Mouse (Mus musculus) forebrain, embryonic 14.5 days (tissue): ENCODE results near the gene Atxn10. TPM values are rescaled to one million over a fixed set of nuclear protein-coding genes. Genes with fewer than 3 reads are reported as not detected.
A peak's percentile ranks its signal among the peaks of the same experiment; 100 is the strongest.

Experiments
- ATAC-seq: fragments of 200-750 bp; cut with Nextera tagmentation; 2 replicates; pipeline ENCODE4 v1.8.0; 2017; ENCODE audit warnings: mild to moderate bottlenecking, moderate library complexity
- DNase-seq: peaks from one replicate; pipeline ENCODE4 v3.0.0-alpha.2; 2015; ENCODE audit warnings: low spot score
- H3K27ac ChIP-seq: fragments of 300-500 bp; sonication (generic); 2 replicates; pipeline ENCODE4 v1.5.1; 2014; ENCODE audit warnings: low read depth, mild to moderate bottlenecking, control low read depth, low read length, moderate library complexity
- H3K27me3 ChIP-seq: fragments of 300-500 bp; sonication (generic); replicated peaks from 2 replicates; pipeline ENCODE4 v1.6.1; 2014; ENCODE audit warnings: low read length, control low read depth, mixed read lengths; ENCODE audit not compliant: control insufficient read depth, insufficient read depth
- H3K36me3 ChIP-seq: fragments of 300-500 bp; sonication (generic); 2 replicates; pipeline ENCODE4 v1.6.1; 2014; ENCODE audit warnings: low read length, control low read depth; ENCODE audit not compliant: control insufficient read depth, insufficient read depth
- H3K4me1 ChIP-seq: fragments of 300-500 bp; sonication (generic); 2 replicates; pipeline ENCODE4 v1.6.1; 2014; ENCODE audit warnings: antibody characterized with exemption, low read length, control low read depth; ENCODE audit not compliant: control insufficient read depth, insufficient read depth
- H3K4me2 ChIP-seq: fragments of 300-500 bp; sonication (generic); 2 replicates; pipeline ENCODE4 v1.6.1; 2014; ENCODE audit warnings: mild to moderate bottlenecking, control low read depth, low read length
- H3K4me3 ChIP-seq: fragments of 300-500 bp; sonication (generic); 2 replicates; pipeline ENCODE4 v1.5.1; 2014; ENCODE audit warnings: low read depth, low read length, control low read depth
- H3K9ac ChIP-seq: fragments of 300-500 bp; sonication (generic); 2 replicates; pipeline ENCODE4 v1.6.1; 2014; ENCODE audit warnings: mild to moderate bottlenecking, low read length, control low read depth, moderate library complexity
- H3K9me3 ChIP-seq: fragments of 300-500 bp; sonication (generic); replicated peaks from 2 replicates; pipeline ENCODE4 v1.6.1; 2016; ENCODE audit warnings: low read length, control low read depth, mixed read lengths; ENCODE audit not compliant: control insufficient read depth
- WGBS: fragments of 180-500 bp; shearing (Covaris S2); extraction: QIAGEN DNeasy Blood & Tissue Kit; methylation state at CpG from one replicate; pipeline ENCODE4 v1.1.7; 2014; 5-methylcytosine and 5-hydroxymethylcytosine counted together
- polyA plus RNA-seq: library from polyadenylated mRNA; unstranded; fragments of >200 nt; fragmentation: Nextera tagmentation; extraction: Ambion mirVana; gene quantifications from 2 replicates; pipeline ENCODE4 v1.2.1, GENCODE M21; 2014

The Atxn10 gene
- polyA plus RNA-seq, 1 experiment from 2014 or later, result 516 TPM

DNA sequence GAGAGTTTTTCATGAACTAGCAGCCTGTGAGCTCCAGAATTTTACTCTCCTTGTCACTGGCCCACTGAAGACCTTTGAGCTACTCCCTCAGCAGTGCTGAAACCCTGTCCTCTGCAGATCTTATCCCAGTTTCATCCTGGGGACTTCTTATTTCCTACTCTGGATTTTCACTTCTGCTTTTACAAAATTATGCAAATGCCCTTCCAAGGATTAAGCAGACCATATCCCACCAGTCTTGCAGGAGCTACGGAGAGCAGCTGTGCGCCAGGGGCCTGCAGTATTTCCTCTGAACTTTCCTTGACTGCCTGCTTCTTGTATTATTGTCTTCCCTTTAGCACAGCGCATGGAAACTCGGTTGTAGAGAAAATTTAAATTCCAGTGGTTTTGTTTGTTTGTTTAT is 68.7 kb downstream of the Atxn10 start:
- no peak overlapping the region for H3K4me3 ChIP-seq
- H3K4me2 ChIP-seq, result no peak overlapping the region
- H3K36me3 ChIP-seq, result peaks cover 14% of the 10 kb centered on the region; the same call in 1 of the 2 replicates
- H3K9me3 ChIP-seq, result no peaks in the 10 kb centered on the region
- no peaks in the 10 kb centered on the region for H3K27me3 ChIP-seq
- no peak for ATAC-seq
- H3K4me1 ChIP-seq, result peaks cover 23% of the 10 kb centered on the region
- peak overlapping the region; percentile 15; the same call in 1 of the 2 replicates for H3K27ac ChIP-seq
- WGBS, result 76% methylated on average over 4 of the region's 4 CpGs
- H3K9ac ChIP-seq, result no peak overlapping the region
- no peak for DNase-seq

DNA sequence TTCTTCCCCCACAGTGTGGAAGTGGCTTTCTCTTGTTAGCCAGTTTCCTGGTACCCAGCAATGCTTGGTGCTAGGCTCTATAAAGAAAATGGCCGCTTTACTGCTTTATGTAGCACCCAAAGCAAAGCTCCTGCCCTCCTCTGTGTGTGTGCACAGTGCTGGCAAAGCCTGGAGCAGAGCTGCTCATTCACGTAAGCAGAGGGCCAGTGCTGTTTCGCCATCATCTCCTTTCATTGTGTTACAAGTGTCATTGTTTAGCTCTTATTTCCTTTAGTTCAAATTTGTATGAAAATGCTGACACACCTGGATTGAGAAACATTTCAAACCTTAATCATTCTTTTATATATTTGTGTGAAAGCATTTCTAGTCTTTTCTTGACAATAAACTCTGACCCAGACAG is 69.5 kb downstream of the Atxn10 start:
- Histone ChIP-seq H3K27ac (peak overlapping the region; percentile 15; the same call in 1 of the 2 replicates), H3K9me3 (no peaks in the 10 kb centered on the region), H3K9ac (no peak overlapping the region), H3K4me2 (no peak overlapping the region), H3K4me1 (peaks cover 23% of the 10 kb centered on the region), H3K27me3 (no peaks in the 10 kb centered on the region), H3K36me3 (peaks cover 10% of the 10 kb centered on the region; the same call in 1 of the 2 replicates), H3K4me3 (no peak overlapping the region)
- no peak for ATAC-seq
- DNase-seq, result no peak
- WGBS, result 69% methylated on average over 3 of the region's 3 CpGs

DNA sequence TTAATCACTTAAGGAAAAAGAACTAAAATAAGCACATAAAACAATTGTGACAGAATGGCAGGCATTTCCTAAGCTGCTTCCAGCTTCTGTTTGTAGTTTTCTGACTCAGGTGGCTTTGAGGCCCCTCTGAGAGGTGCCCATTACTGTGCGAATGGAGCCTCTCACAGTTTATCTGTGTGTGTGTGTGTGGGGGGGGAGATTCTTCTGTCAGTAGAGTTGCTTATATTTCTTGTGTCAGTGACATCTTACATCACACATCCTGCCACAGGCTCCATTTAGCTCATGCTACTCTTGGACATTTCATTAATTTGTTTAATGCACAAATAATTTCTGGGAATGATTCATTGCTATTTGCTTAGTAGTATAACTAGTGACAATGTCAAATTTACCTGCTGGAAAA is 70.8 kb downstream of the Atxn10 start:
- ATAC-seq (no peak), DNase-seq (no peak)
- no peak overlapping the region for H3K27ac ChIP-seq
- H3K4me1 ChIP-seq, result peaks cover 20% of the 10 kb centered on the region
- peaks cover 3% of the 10 kb centered on the region; the same call in 1 of the 2 replicates for H3K36me3 ChIP-seq
- no peaks in the 10 kb centered on the region for H3K27me3 ChIP-seq
- H3K4me3 ChIP-seq, result no peak overlapping the region
- H3K9ac ChIP-seq, result no peak overlapping the region
- WGBS, result 82% methylated on average over 1 of the region's 1 CpGs
- H3K9me3 ChIP-seq, result no peaks in the 10 kb centered on the region
- H3K4me2 ChIP-seq, result no peak overlapping the region

DNA sequence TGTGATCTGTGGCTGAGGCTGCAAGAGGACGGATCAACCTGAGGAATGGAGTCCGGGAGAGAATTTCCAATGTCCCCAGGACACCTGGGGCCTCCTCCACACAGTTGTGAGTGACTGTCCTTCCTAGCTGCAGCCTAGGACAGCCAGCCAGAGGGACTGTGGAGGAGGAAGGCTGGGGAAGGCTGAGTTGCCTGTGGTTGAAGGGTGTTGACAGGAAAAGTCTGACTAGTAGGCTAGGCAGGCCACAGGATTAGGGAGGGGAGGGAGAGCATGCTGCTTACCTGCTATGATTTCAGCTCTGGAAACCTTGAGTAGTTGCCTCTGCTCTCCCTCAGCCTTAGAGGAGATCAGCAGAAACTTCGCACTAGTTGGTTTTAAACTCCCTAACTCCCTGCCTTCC is 71.3 kb downstream of the Atxn10 start:
- no peak overlapping the region for H3K4me2 ChIP-seq
- no peak overlapping the region for H3K4me3 ChIP-seq
- ATAC-seq (no peak), DNase-seq (no peak)
- peaks cover 15% of the 10 kb centered on the region for H3K4me1 ChIP-seq
- WGBS, result 90% methylated on average over 3 of the region's 3 CpGs
- no peaks in the 10 kb centered on the region for H3K27me3 ChIP-seq
- no peaks in the 10 kb centered on the region for H3K9me3 ChIP-seq
- H3K27ac ChIP-seq, result no peak overlapping the region
- no peak overlapping the region for H3K9ac ChIP-seq
- peaks cover 3% of the 10 kb centered on the region; the same call in 1 of the 2 replicates for H3K36me3 ChIP-seq

DNA sequence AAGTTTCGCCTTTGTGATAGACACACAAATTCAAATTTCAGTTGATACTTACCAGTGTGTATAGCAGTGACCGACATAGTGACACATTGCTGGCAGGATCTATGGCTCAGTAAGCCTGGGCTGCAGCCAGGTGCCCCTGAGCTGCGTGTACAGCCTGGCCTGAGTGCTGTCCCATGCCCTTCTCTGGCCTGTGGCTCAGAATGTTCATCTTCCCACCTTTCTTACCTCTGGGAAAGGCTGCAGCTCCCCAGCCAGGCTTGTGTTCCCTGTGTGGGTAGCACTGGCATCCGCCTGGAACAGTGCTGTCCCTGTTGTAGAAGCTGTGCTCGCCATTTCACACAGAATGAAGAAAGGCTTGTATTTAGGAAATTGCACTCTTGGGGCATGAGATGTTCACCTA is 72.7 kb downstream of the Atxn10 start:
- no peaks in the 10 kb centered on the region for H3K27me3 ChIP-seq
- H3K9me3 ChIP-seq, result no peaks in the 10 kb centered on the region
- DNase-seq (no peak), ATAC-seq (no peak)
- WGBS, result 88% methylated on average over 5 of the region's 5 CpGs
- no peak overlapping the region for H3K4me2 ChIP-seq
- H3K27ac ChIP-seq, result no peak overlapping the region
- H3K4me1 ChIP-seq, result peaks cover 6% of the 10 kb centered on the region; the same call in 1 of the 2 replicates
- H3K9ac ChIP-seq, result no peak overlapping the region
- no peak overlapping the region for H3K4me3 ChIP-seq
- peaks cover 3% of the 10 kb centered on the region; the same call in 1 of the 2 replicates for H3K36me3 ChIP-seq

DNA sequence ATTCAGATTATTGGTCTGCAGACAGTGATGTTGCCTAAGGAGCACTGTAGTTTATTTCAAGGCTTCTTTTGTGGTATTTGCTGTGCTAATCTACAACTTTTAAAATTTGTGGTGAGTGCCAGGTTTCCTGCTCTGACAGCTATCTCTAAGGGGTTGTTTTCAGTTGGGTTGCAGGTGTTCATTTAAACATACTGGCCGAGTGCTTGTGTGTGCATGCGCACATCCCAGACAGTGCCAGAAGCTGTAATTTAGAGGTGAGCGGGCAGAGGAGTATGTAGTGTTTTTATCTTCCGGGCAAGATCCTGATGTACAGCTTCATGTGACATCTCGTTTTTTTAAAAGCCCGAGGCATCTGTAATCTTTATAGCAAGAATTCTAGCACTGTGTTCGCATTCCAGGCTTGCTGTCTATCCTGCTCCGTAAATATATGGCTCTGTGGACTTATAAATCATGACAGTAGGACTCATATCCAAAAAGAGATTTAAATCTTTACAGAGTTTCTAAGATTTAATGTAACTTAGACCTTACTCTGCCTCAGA is 73.3 kb downstream of the Atxn10 start:
- 89% methylated on average over 8 of the region's 8 CpGs for WGBS
- H3K9ac ChIP-seq, result no peak overlapping the region
- no peak overlapping the region for H3K4me3 ChIP-seq
- H3K36me3 ChIP-seq, result peaks cover 3% of the 10 kb centered on the region; the same call in 1 of the 2 replicates
- peaks cover 5% of the 10 kb centered on the region; the same call in 1 of the 2 replicates for H3K4me1 ChIP-seq
- no peak overlapping the region for H3K4me2 ChIP-seq
- H3K9me3 ChIP-seq, result no peaks in the 10 kb centered on the region
- H3K27me3 ChIP-seq, result no peaks in the 10 kb centered on the region
- no peak for ATAC-seq
- no peak overlapping the region for H3K27ac ChIP-seq
- DNase-seq, result no peak

DNA sequence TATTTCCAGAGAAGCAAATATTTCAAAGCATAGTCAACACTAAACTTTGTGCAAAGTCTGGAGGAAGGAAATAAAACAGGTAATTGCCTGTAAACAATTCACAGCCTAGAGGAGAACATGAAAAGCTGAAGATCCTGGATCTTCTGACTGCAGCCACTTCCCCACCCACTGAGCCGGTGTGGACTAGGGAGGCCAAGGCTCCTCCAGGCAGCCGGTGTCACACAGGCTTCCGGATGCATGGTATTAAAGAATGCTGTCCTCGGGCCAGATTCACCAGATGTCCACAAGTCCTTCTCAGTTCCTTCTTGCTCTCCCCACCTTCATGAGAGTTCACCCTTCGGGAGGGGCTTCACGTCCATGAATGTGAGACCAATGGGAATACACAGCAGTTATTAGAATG is 73.8 kb downstream of the Atxn10 start:
- Histone ChIP-seq H3K9ac (no peak overlapping the region), H3K4me2 (no peak overlapping the region), H3K27me3 (no peaks in the 10 kb centered on the region), H3K36me3 (peaks cover 3% of the 10 kb centered on the region; the same call in 1 of the 2 replicates), H3K9me3 (no peaks in the 10 kb centered on the region), H3K4me1 (0 out of 2 replicates have a peak, but pooled peaks cover 3% of the 10 kb centered on the region), H3K4me3 (no peak overlapping the region), H3K27ac (no peak overlapping the region)
- DNase-seq (no peak), ATAC-seq (no peak)
- WGBS, result 87% methylated on average over 6 of the region's 6 CpGs

DNA sequence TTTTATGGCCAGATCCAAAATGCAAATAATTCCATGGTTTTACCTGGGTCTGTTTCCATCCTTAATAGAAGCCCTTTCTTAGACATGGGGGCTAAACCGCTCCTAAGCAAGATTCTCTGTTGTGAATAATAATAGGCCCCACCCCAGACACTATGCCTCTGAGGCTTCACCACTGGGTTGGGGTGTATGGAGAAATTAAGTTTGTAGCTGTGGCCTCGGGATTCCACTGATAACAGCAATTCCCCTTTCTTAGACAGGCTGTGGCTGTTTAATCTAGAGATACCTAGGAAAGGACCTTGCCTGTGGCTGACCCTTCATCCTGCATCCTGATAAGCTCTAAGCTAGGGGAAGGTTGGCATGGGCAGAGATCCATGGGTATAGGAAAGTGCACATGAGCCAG is 78.6 kb downstream of the Atxn10 start:
- H3K27ac ChIP-seq, result no peak overlapping the region
- H3K27me3 ChIP-seq, result no peaks in the 10 kb centered on the region
- no peak overlapping the region for H3K9ac ChIP-seq
- H3K4me1 ChIP-seq, result no peaks in the 10 kb centered on the region
- no peak overlapping the region for H3K4me3 ChIP-seq
- 84% methylated on average over 2 of the region's 2 CpGs for WGBS
- peaks cover 14% of the 10 kb centered on the region; the same call in 1 of the 2 replicates for H3K36me3 ChIP-seq
- ATAC-seq, result no peak
- no peak for DNase-seq
- no peak overlapping the region for H3K4me2 ChIP-seq
- no peaks in the 10 kb centered on the region for H3K9me3 ChIP-seq

DNA sequence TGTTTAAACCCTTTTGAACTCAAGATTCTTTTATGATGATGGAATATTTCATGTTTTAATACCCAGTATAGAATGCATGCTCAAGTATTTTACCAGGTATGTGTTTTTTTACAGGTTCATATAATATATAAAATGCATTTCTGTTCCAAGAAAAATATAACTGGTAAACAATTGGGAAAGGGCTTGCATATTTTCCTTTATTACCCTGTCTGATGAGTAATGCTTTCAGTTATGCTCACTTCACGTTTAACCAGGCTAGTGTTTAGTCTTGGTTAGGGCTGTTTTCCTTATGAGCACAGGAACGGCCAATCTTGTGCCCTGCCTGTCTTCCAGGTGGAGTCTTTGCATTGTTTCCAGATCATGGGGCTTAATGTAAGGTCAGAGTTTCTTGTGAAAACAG is 84.6 kb downstream of the Atxn10 start:
- no peak for ATAC-seq
- no peaks in the 10 kb centered on the region for H3K27me3 ChIP-seq
- no peak overlapping the region for H3K9ac ChIP-seq
- H3K9me3 ChIP-seq, result no peaks in the 10 kb centered on the region
- H3K27ac ChIP-seq, result no peak overlapping the region
- H3K36me3 ChIP-seq, result peaks cover 11% of the 10 kb centered on the region; the same call in 1 of the 2 replicates
- H3K4me3 ChIP-seq, result no peak overlapping the region
- H3K4me1 ChIP-seq, result no peaks in the 10 kb centered on the region
- no peak for DNase-seq
- WGBS, result 65% methylated on average over 2 of the region's 2 CpGs
- no peak overlapping the region for H3K4me2 ChIP-seq
